Mouse (Mus musculus) monocyte, adult 5-6 weeks (primary cell): Measurements from ENCODE around the gene Pate3. TPM values are rescaled to one million over a fixed set of nuclear protein-coding genes. Genes with fewer than 3 reads are reported as not detected.
"Not testable (repeated sequence)": the region's sequence is repeated elsewhere in the genome, so short reads cannot be mapped to it uniquely, and the experiment has no call there.

Experiments used
- ATAC-seq: fragments of 153-309, 156-312 bp; replicated peaks from 2 replicates; pipeline ENCODE4 v1.8.0; 2017; ENCODE audit warnings: mild to moderate bottlenecking; ENCODE audit not compliant: low TSS enrichment, insufficient number of reproducible peaks, severe bottlenecking, poor library complexity, low FRiP score
- total RNA-seq: library from RNA; stranded (forward); fragments of 200-1000, 200-491, 200-594 nt; gene quantifications from 3 replicates; pipeline ENCODE4 v1.2.3, GENCODE M21; 2017

The Pate3 gene
- not detected in 3 replicates for total RNA-seq

- no peak for ATAC-seq
Observed at GRCm38 (mm10) chr9:35648102-35648501, at the start of gene Pate3. Gene Pate3 (minus strand): TSS chr9:35648202.

- ATAC-seq: no peak
Observed at GRCm38 (mm10) chr9:35691924-35692323, 43.9 kb upstream of the Pate3 start.

GRCm38 (mm10) chr9:35687013-35687412 lies 39.0 kb upstream of the Pate3 start, which contains the start of gene Pate1:
Gene Pate1 (minus strand): TSS chr9:35687390.
- no peak for ATAC-seq

GRCm38 (mm10) chr9:35673557-35673956 lies 25.6 kb upstream of the Pate3 start:
- ATAC-seq: no peak

GRCm38 (mm10) chr9:35632981-35633380 lies 15.0 kb downstream of the Pate3 start:
- no peak for ATAC-seq

- ATAC-seq: not testable (repeated sequence)
Observed at GRCm38 (mm10) chr9:35616784-35617183, 31.2 kb downstream of the Pate3 start.

GRCm38 (mm10) chr9:35614005-35614404 lies 34.0 kb downstream of the Pate3 start:
- no peak for ATAC-seq

- ATAC-seq: no peak
Observed at GRCm38 (mm10) chr9:35611841-35612240, 36.2 kb downstream of the Pate3 start, which contains the start of gene Pate4. Gene Pate4 (minus strand): TSS chr9:35611941.

- ATAC-seq: no peak
Observed at GRCm38 (mm10) chr9:35607647-35608405, 40.2 kb downstream of the Pate3 start.

Other genes starting within 250 kb of the Pate3 start
- 0.19 to 0.68 TPM in 2 of 3 replicates, not detected in the other for gene Cdon, start 227.1 kb downstream of the Pate3 start, total RNA-seq
- not detected in 3 replicates for gene Gm1113, start 129.9 kb downstream of the Pate3 start, total RNA-seq
- 0.10 to 0.64 TPM (median 0.57 TPM) in 3 replicates for gene Ddx25, start 89.7 kb downstream of the Pate3 start, total RNA-seq
- 17.2 to 30.8 TPM (median 30.7 TPM) in 3 replicates for gene Pus3, start 89.6 kb downstream of the Pate3 start, total RNA-seq
- gene Pate2, start 77.9 kb downstream of the Pate3 start, total RNA-seq: not detected in 3 replicates
- gene Hyls1, start 77.8 kb downstream of the Pate3 start, total RNA-seq: 8.4 to 10.2 TPM (median 9.8 TPM) in 3 replicates
- not detected in 3 replicates for gene Pate4, start 36.3 kb downstream of the Pate3 start, total RNA-seq
- gene Pate1, start 39.2 kb upstream of the Pate3 start, total RNA-seq: not detected in 3 replicates
- gene Gm17677, start 92.8 kb upstream of the Pate3 start, total RNA-seq: not detected in 3 replicates
- not detected in 3 replicates for gene Gm17727, start 129.9 kb upstream of the Pate3 start, total RNA-seq
- gene Gm27235, start 141.9 kb upstream of the Pate3 start, total RNA-seq: not detected in 3 replicates
- not detected in 3 replicates for gene D730048I06Rik, start 141.9 kb upstream of the Pate3 start, total RNA-seq
- gene 9230110F15Rik, start 195.9 kb upstream of the Pate3 start, total RNA-seq: not detected in 3 replicates